Mouse (Mus musculus): ENCODE data around the gene Zfp691. TPM values are rescaled to one million over a fixed set of nuclear protein-coding genes. Genes with fewer than 3 reads are reported as not detected.

The Zfp691 gene
- polyA plus RNA-seq (2014; fragmentation: Nextera tagmentation; extraction: Ambion mirVana): 4.8 and 7.1 TPM in 2 replicates

DNA sequence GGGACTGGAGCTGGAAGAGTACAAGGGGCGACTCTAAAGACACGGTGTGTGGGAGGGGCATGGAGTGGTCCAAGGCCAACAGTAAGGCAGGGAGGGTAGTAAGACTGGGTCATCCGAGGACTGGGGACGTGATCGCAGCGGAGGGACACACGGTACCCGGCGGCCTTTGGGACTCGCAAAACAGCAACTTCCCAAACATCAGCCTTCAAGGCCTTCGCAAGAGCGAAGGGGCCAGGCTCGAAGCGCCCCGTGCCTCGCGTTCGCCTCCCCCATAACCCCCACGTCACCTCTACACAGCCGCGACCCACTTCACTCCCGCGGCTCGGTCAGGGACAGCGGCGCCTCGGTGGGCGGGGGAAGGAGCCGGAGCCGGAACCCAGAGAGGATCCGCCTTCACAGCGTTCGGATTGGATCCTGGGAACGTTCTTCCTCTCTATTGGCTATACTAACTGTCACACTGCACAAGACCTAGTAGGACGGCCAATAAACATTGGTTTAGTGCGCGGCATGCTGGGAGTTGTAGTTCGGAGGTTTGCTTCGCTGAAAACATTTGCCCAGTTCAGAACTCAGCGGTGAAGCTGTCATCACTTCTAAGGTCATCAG lies at the start of gene Zfp691:
Gene Zfp691, minus strand, starts transcription at position 345 of the 603 bp plus-strand sequence.
- Histone ChIP-seq H3K9me3 (ENCODE audit: control insufficient read depth, low read length) (no peaks in the 10 kb centered on the region), H3K36me3 (ENCODE audit: control insufficient read depth, insufficient read depth, low read length) (peaks cover 17% of the 10 kb centered on the region), H3K27ac (replicated peaks; ENCODE audit: low read depth, low read length) (peak within 1 kb of the TSS; percentile 65), H3K4me1 (ENCODE audit: control insufficient read depth, insufficient read depth, low read length) (peaks cover 16% of the 10 kb centered on the region), H3K9ac (replicated peaks; ENCODE audit: low read length) (peak within 1 kb of the TSS; percentile 78), H3K4me2 (ENCODE audit: low read length) (peak within 1 kb of the TSS; percentile 61), H3K4me3 (replicated peaks; ENCODE audit: low read depth, low read length) (peak within 1 kb of the TSS; percentile 67), H3K27me3 (ENCODE audit: control insufficient read depth, insufficient read depth, low read length) (no peaks in the 10 kb centered on the region)
- ATAC-seq (ENCODE audit: low FRiP score, low TSS enrichment) (peak; percentile 100), DNase-seq (peak; percentile 98)
- under 1% methylated on average over 40 of the region's 40 CpGs for WGBS

DNA sequence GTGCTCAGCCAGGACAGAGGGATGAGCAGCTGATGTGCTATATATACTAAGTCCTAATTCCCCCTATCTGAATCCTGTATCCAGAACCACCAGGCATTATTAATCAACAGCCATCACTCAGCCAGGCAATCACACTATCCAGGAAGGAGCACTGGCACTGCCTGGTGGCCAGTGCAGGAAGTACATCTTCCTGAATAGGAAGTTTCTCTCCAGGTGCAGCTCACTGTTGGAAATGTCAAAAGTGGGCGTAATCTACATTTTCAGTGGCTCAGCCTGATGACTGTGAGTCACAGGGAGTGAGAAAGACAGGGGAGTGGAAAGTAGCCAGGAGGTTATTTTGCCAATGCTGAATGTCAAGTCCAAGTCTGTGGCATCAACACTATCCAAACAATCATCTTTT lies 49.7 kb upstream of the Zfp691 start:
- Histone ChIP-seq H3K9ac (replicated peaks; ENCODE audit: low read length) (no peak overlapping the region), H3K27me3 (ENCODE audit: control insufficient read depth, insufficient read depth, low read length) (no peaks in the 10 kb centered on the region), H3K36me3 (ENCODE audit: control insufficient read depth, insufficient read depth, low read length) (peaks cover 46% of the 10 kb centered on the region), H3K27ac (replicated peaks; ENCODE audit: low read depth, low read length) (no peak overlapping the region), H3K9me3 (ENCODE audit: control insufficient read depth, low read length) (no peaks in the 10 kb centered on the region), H3K4me2 (ENCODE audit: low read length) (no peak overlapping the region), H3K4me1 (ENCODE audit: control insufficient read depth, insufficient read depth, low read length) (no peaks in the 10 kb centered on the region), H3K4me3 (replicated peaks; ENCODE audit: low read depth, low read length) (no peak overlapping the region)
- 86% methylated on average over 1 of the region's 1 CpGs for WGBS
- peak; percentile 51 for DNase-seq
- ATAC-seq (ENCODE audit: low FRiP score, low TSS enrichment): no peak

GRCm38 (mm10) chr4:119218169-119218568 lies 44.2 kb upstream of the Zfp691 start, which contains the start of gene Tmem269:
Gene Tmem269 (minus strand): TSS chr4:119218217.
- H3K27ac ChIP-seq (replicated peaks; ENCODE audit: low read depth, low read length): no peak within 1 kb of the TSS
- no peaks in the 10 kb centered on the region for H3K9me3 ChIP-seq (ENCODE audit: control insufficient read depth, low read length)
- ATAC-seq (ENCODE audit: low FRiP score, low TSS enrichment) (no peak), DNase-seq (no peak)
- no peak within 1 kb of the TSS for H3K9ac ChIP-seq (replicated peaks; ENCODE audit: low read length)
- H3K4me3 ChIP-seq (replicated peaks; ENCODE audit: low read depth, low read length): no peak within 1 kb of the TSS
- H3K4me2 ChIP-seq (ENCODE audit: low read length): no peak within 1 kb of the TSS
- no peaks in the 10 kb centered on the region for H3K4me1 ChIP-seq (ENCODE audit: control insufficient read depth, insufficient read depth, low read length)
- H3K27me3 ChIP-seq (ENCODE audit: control insufficient read depth, insufficient read depth, low read length): no peaks in the 10 kb centered on the region
- 11% methylated on average over 11 of the region's 11 CpGs for WGBS
- peaks cover 4% of the 10 kb centered on the region; the same call in 1 of the 2 replicates for H3K36me3 ChIP-seq (ENCODE audit: control insufficient read depth, insufficient read depth, low read length)

DNA sequence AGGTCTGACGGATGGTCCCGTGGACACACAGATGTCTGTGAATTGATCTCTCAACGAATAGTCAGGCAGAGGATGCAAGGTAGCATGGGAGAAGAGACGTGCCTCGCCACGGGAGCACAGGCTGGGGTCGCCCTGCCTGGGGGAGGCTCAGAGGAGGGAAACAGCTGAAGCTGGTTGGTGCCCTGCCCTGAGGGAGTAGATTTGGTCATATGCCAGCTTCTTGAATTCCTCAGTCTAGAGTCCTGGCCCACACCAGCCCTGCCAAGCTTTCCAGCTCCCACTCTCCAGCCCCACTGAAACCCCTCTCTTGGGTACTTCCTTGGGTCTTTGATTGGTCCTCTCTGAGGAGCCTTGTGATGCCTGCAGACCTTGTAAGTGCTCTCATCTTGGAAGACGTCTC lies 42.7 kb upstream of the Zfp691 start:
- ATAC-seq (ENCODE audit: low FRiP score, low TSS enrichment): no peak
- H3K9me3 ChIP-seq (ENCODE audit: control insufficient read depth, low read length): no peaks in the 10 kb centered on the region
- H3K27me3 ChIP-seq (ENCODE audit: control insufficient read depth, insufficient read depth, low read length): no peaks in the 10 kb centered on the region
- no peak overlapping the region for H3K4me3 ChIP-seq (replicated peaks; ENCODE audit: low read depth, low read length)
- no peaks in the 10 kb centered on the region for H3K4me1 ChIP-seq (ENCODE audit: control insufficient read depth, insufficient read depth, low read length)
- no peak overlapping the region for H3K27ac ChIP-seq (replicated peaks; ENCODE audit: low read depth, low read length)
- no peaks in the 10 kb centered on the region for H3K36me3 ChIP-seq (ENCODE audit: control insufficient read depth, insufficient read depth, low read length)
- H3K9ac ChIP-seq (replicated peaks; ENCODE audit: low read length): no peak overlapping the region
- WGBS: 74% methylated on average over 8 of the region's 8 CpGs
- H3K4me2 ChIP-seq (ENCODE audit: low read length): no peak overlapping the region
- DNase-seq: no peak

GRCm38 (mm10) chr4:119204672-119205071 lies 30.7 kb upstream of the Zfp691 start:
- Histone ChIP-seq H3K4me3 (replicated peaks; ENCODE audit: low read depth, low read length) (no peak overlapping the region), H3K36me3 (ENCODE audit: control insufficient read depth, insufficient read depth, low read length) (peaks cover 10% of the 10 kb centered on the region), H3K4me2 (ENCODE audit: low read length) (no peak overlapping the region), H3K9ac (replicated peaks; ENCODE audit: low read length) (no peak overlapping the region), H3K4me1 (ENCODE audit: control insufficient read depth, insufficient read depth, low read length) (no peaks in the 10 kb centered on the region; the same call in 1 of the 2 replicates), H3K27ac (replicated peaks; ENCODE audit: low read depth, low read length) (no peak overlapping the region), H3K27me3 (ENCODE audit: control insufficient read depth, insufficient read depth, low read length) (no peaks in the 10 kb centered on the region), H3K9me3 (ENCODE audit: control insufficient read depth, low read length) (no peaks in the 10 kb centered on the region)
- WGBS: 16% methylated on average over 8 of the region's 8 CpGs
- DNase-seq (peak; percentile 89), ATAC-seq (ENCODE audit: low FRiP score, low TSS enrichment) (no peak; the same call in 1 of the 2 replicates)

- no peak for DNase-seq
- no peak overlapping the region; the same call in 1 of the 2 replicates for H3K9ac ChIP-seq (replicated peaks; ENCODE audit: low read length)
- no peaks in the 10 kb centered on the region for H3K9me3 ChIP-seq (ENCODE audit: control insufficient read depth, low read length)
- H3K4me1 ChIP-seq (ENCODE audit: control insufficient read depth, insufficient read depth, low read length): peaks cover 17% of the 10 kb centered on the region; the same call in 1 of the 2 replicates
- no peak overlapping the region for H3K4me3 ChIP-seq (replicated peaks; ENCODE audit: low read depth, low read length)
- H3K36me3 ChIP-seq (ENCODE audit: control insufficient read depth, insufficient read depth, low read length): peaks cover 10% of the 10 kb centered on the region
- H3K27ac ChIP-seq (replicated peaks; ENCODE audit: low read depth, low read length): no peak overlapping the region
- 90% methylated on average over 6 of the region's 6 CpGs for WGBS
- no peak for ATAC-seq (ENCODE audit: low FRiP score, low TSS enrichment)
- no peaks in the 10 kb centered on the region for H3K27me3 ChIP-seq (ENCODE audit: control insufficient read depth, insufficient read depth, low read length)
- peak overlapping the region; percentile 79 for H3K4me2 ChIP-seq (ENCODE audit: low read length)
Observed at GRCm38 (mm10) chr4:119198105-119198504, 24.1 kb upstream of the Zfp691 start.

- H3K27me3 ChIP-seq (ENCODE audit: control insufficient read depth, insufficient read depth, low read length): no peaks in the 10 kb centered on the region
- ATAC-seq (ENCODE audit: low FRiP score, low TSS enrichment) (peak; percentile 8; the same call in 1 of the 2 replicates), DNase-seq (peak; percentile 48)
- H3K27ac ChIP-seq (replicated peaks; ENCODE audit: low read depth, low read length): peak overlapping the region; percentile 86
- peaks cover 17% of the 10 kb centered on the region; the same call in 1 of the 2 replicates for H3K4me1 ChIP-seq (ENCODE audit: control insufficient read depth, insufficient read depth, low read length)
- peaks cover 2% of the 10 kb centered on the region for H3K36me3 ChIP-seq (ENCODE audit: control insufficient read depth, insufficient read depth, low read length)
- H3K9me3 ChIP-seq (ENCODE audit: control insufficient read depth, low read length): no peaks in the 10 kb centered on the region
- 4% methylated on average over 17 of the region's 18 CpGs for WGBS
- peak overlapping the region; percentile 79 for H3K4me2 ChIP-seq (ENCODE audit: low read length)
- peak overlapping the region; percentile 79 for H3K9ac ChIP-seq (replicated peaks; ENCODE audit: low read length)
- peak overlapping the region; percentile 82 for H3K4me3 ChIP-seq (replicated peaks; ENCODE audit: low read depth, low read length)
Observed at GRCm38 (mm10) chr4:119195582-119196320, 21.8 kb upstream of the Zfp691 start.

DNA sequence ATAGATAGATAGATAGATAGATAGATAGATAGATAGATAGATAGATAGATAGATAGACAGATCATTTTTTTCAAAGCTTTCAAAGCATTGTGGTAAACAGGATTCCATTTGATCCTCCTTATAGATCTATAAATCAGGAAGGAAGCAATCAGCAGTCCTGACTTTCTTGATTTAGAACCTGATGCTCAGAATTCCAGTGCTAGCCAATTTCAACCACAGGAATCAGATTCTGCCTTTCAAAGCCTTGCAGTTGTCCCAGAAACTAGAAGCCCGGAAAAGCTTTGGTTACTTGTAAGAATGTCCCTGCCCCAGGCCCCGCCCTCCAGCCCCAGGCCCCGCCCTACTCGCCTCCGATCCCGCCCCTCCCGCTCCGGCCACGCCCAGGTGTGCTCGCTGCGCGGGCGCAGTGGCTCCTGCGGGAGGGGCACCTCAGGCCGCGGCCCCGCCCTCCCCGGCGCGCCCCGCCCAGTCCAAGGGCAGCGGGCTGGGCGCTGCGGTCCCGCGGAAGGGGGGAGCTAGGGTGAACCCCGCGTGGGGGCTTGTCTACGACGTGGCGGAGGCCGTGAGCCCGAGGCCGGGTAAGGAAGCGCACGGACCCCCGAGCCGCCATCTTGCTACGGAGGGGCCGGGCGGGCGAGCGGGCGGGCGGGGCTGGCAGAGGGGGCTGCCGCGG lies 21.1 kb upstream of the Zfp691 start, which contains the start of gene Svbp:
Gene Svbp, plus strand, starts transcription at position 398 of the 673 bp plus-strand sequence.
- Histone ChIP-seq H3K4me3 (replicated peaks; ENCODE audit: low read depth, low read length) (peak within 1 kb of the TSS; percentile 82), H3K27me3 (ENCODE audit: control insufficient read depth, insufficient read depth, low read length) (no peaks in the 10 kb centered on the region), H3K4me2 (ENCODE audit: low read length) (peak within 1 kb of the TSS; percentile 79), H3K4me1 (ENCODE audit: control insufficient read depth, insufficient read depth, low read length) (peaks cover 17% of the 10 kb centered on the region; the same call in 1 of the 2 replicates), H3K27ac (replicated peaks; ENCODE audit: low read depth, low read length) (peak within 1 kb of the TSS; percentile 86), H3K36me3 (ENCODE audit: control insufficient read depth, insufficient read depth, low read length) (no peaks in the 10 kb centered on the region), H3K9ac (replicated peaks; ENCODE audit: low read length) (peak within 1 kb of the TSS; percentile 79), H3K9me3 (ENCODE audit: control insufficient read depth, low read length) (no peaks in the 10 kb centered on the region)
- under 1% methylated on average over 43 of the region's 47 CpGs for WGBS
- ATAC-seq (ENCODE audit: low FRiP score, low TSS enrichment) (peak; percentile 92), DNase-seq (peak; percentile 94)

Data from midbrain, embryonic 14.5 days (tissue).